Mouse (Mus musculus) limb, embryonic 11.5 days (tissue): ENCODE measurements around the gene Tmem263. TPM values are rescaled to one million over a fixed set of nuclear protein-coding genes. Genes with fewer than 3 reads are reported as not detected.

Source experiments
- ATAC-seq: fragments of 200-750 bp; cut with Nextera tagmentation; 2 replicates; pipeline ENCODE4 v1.8.0; 2017; ENCODE audit warnings: low read depth; ENCODE audit not compliant: insufficient number of reproducible peaks, low FRiP score, low TSS enrichment
- DNase-seq: peaks from one replicate; pipeline ENCODE4 v3.0.0-alpha.2; 2015; ENCODE audit warnings: low spot score
- H3K27ac ChIP-seq: fragments of 300-500 bp; sonication (generic); replicated peaks from 2 replicates; pipeline ENCODE4 v1.5.1; 2014; ENCODE audit warnings: low read depth, mild to moderate bottlenecking, low read length
- H3K27me3 ChIP-seq: fragments of 300-500 bp; sonication (generic); 2 replicates; pipeline ENCODE4 v1.6.1; 2014; ENCODE audit warnings: mild to moderate bottlenecking, low read length, mixed read lengths; ENCODE audit not compliant: control insufficient read depth, insufficient read depth
- H3K36me3 ChIP-seq: fragments of 300-500 bp; sonication (generic); 2 replicates; pipeline ENCODE4 v1.6.1; 2014; ENCODE audit warnings: mild to moderate bottlenecking, low read length, moderate library complexity, mixed read lengths; ENCODE audit not compliant: control insufficient read depth, insufficient read depth
- H3K4me1 ChIP-seq: fragments of 300-500 bp; sonication (generic); 2 replicates; pipeline ENCODE4 v1.6.1; 2014; ENCODE audit warnings: low read length, mixed read lengths; ENCODE audit not compliant: control insufficient read depth, insufficient read depth
- H3K4me2 ChIP-seq: fragments of 300-500 bp; sonication (generic); 2 replicates; pipeline ENCODE4 v1.6.1; 2014; ENCODE audit warnings: low read depth, mild to moderate bottlenecking, moderate library complexity; ENCODE audit not compliant: severe bottlenecking
- H3K4me3 ChIP-seq: fragments of 300-500 bp; sonication (generic); 2 replicates; pipeline ENCODE4 v1.5.1; 2014; ENCODE audit warnings: low read depth, low read length
- H3K9ac ChIP-seq: fragments of 300-500 bp; sonication (generic); 2 replicates; pipeline ENCODE4 v1.6.1; 2014; ENCODE audit warnings: mild to moderate bottlenecking, low read length
- H3K9me3 ChIP-seq: fragments of 300-500 bp; sonication (generic); 2 replicates; pipeline ENCODE4 v1.6.1; 2016; ENCODE audit warnings: low read length; ENCODE audit not compliant: control insufficient read depth
- WGBS: fragments of 180-500 bp; shearing (Covaris S2); extraction: QIAGEN DNeasy Blood & Tissue Kit; methylation state at CpG from one replicate; pipeline ENCODE4 v1.1.7; 2014; 5-methylcytosine and 5-hydroxymethylcytosine counted together
- polyA plus RNA-seq: library from polyadenylated mRNA; unstranded; fragments of >200 nt; fragmentation: Nextera tagmentation; extraction: Ambion mirVana; gene quantifications from 2 replicates; pipeline ENCODE4 v1.2.1, GENCODE M21; 2014

Tmem263 gene
- polyA plus RNA-seq = 81.7 and 90.6 TPM in 2 replicates

- peak within 1 kb of the TSS; percentile 65 for H3K27ac ChIP-seq
- DNase-seq = peak; percentile 95
- peak within 1 kb of the TSS; percentile 94 for H3K9ac ChIP-seq
- peak within 1 kb of the TSS; percentile 79 for H3K4me2 ChIP-seq
- H3K4me1 ChIP-seq = no peaks in the 10 kb centered on the region
- no peaks in the 10 kb centered on the region for H3K9me3 ChIP-seq
- peak within 1 kb of the TSS; percentile 86 for H3K4me3 ChIP-seq
- H3K36me3 ChIP-seq = no peaks in the 10 kb centered on the region
- peak; percentile 96 for ATAC-seq
- WGBS = under 1% methylated on average over 65 of the region's 96 CpGs
- H3K27me3 ChIP-seq = no peaks in the 10 kb centered on the region
Measured at GRCm38 (mm10) chr10:85102247-85103084, at the start of gene Tmem263, which contains the start of gene Fhl4. TSS of gene Tmem263 (plus strand) at chr10:85102627. TSS of gene Fhl4 (minus strand) at chr10:85102495.

GRCm38 (mm10) chr10:85054876-85055275, 47.6 kb upstream of the Tmem263 start:
- H3K27ac ChIP-seq = no peak overlapping the region
- no peaks in the 10 kb centered on the region for H3K4me1 ChIP-seq
- no peaks in the 10 kb centered on the region for H3K9me3 ChIP-seq
- ATAC-seq (no peak), DNase-seq (no peak)
- 82% methylated on average over 2 of the region's 2 CpGs for WGBS
- no peak overlapping the region for H3K4me2 ChIP-seq
- H3K36me3 ChIP-seq = no peaks in the 10 kb centered on the region
- H3K27me3 ChIP-seq = no peaks in the 10 kb centered on the region
- no peak overlapping the region for H3K4me3 ChIP-seq
- no peak overlapping the region for H3K9ac ChIP-seq

- H3K36me3 ChIP-seq = no peaks in the 10 kb centered on the region
- H3K9ac ChIP-seq = no peak overlapping the region
- no peak for ATAC-seq
- H3K4me2 ChIP-seq = no peak overlapping the region
- H3K4me1 ChIP-seq = no peaks in the 10 kb centered on the region
- H3K4me3 ChIP-seq = no peak overlapping the region
- no peak for DNase-seq
- no peak overlapping the region for H3K27ac ChIP-seq
- no peaks in the 10 kb centered on the region for H3K9me3 ChIP-seq
- H3K27me3 ChIP-seq = no peaks in the 10 kb centered on the region
- WGBS = 62% methylated on average over 4 of the region's 4 CpGs
Measured at GRCm38 (mm10) chr10:85071605-85072152, 30.7 kb upstream of the Tmem263 start.

- Histone ChIP-seq H3K9me3 (no peaks in the 10 kb centered on the region), H3K27me3 (no peaks in the 10 kb centered on the region), H3K4me1 (no peaks in the 10 kb centered on the region), H3K36me3 (no peaks in the 10 kb centered on the region), H3K9ac (peak overlapping the region; percentile 94), H3K4me3 (peak overlapping the region; percentile 86), H3K4me2 (peak overlapping the region; percentile 54), H3K27ac (peak overlapping the region; percentile 65)
- no peak for DNase-seq
- WGBS = 1% methylated on average over 10 of the region's 10 CpGs
- peak; percentile 14; the same call in 1 of the 2 replicates for ATAC-seq
Measured at GRCm38 (mm10) chr10:85101841-85102240, 586 bp upstream of the Tmem263 start.

- Histone ChIP-seq H3K4me2 (peak overlapping the region; percentile 79), H3K4me1 (no peaks in the 10 kb centered on the region), H3K27ac (peak overlapping the region; percentile 38; the same call in 1 of the 2 replicates), H3K9ac (peak overlapping the region; percentile 94), H3K36me3 (no peaks in the 10 kb centered on the region), H3K27me3 (no peaks in the 10 kb centered on the region), H3K4me3 (peak overlapping the region; percentile 86), H3K9me3 (no peaks in the 10 kb centered on the region)
- DNase-seq = peak; percentile 62
- WGBS = 0% methylated on average over 34 of the region's 34 CpGs
- 0 out of 2 replicates have a peak, but pooled peaks have one; percentile 22 for ATAC-seq
Measured at GRCm38 (mm10) chr10:85103085-85103885, 858 bp downstream of the Tmem263 start.

GRCm38 (mm10) chr10:85114409-85114808, 12.0 kb downstream of the Tmem263 start:
- Histone ChIP-seq H3K36me3 (peaks cover 5% of the 10 kb centered on the region; the same call in 1 of the 2 replicates), H3K4me2 (no peak overlapping the region), H3K9me3 (no peaks in the 10 kb centered on the region), H3K4me3 (no peak overlapping the region), H3K9ac (no peak overlapping the region), H3K27ac (no peak overlapping the region), H3K27me3 (no peaks in the 10 kb centered on the region), H3K4me1 (no peaks in the 10 kb centered on the region)
- 84% methylated on average over 4 of the region's 4 CpGs for WGBS
- ATAC-seq (no peak), DNase-seq (no peak)

GRCm38 (mm10) chr10:85125184-85125583, 22.8 kb downstream of the Tmem263 start:
- DNase-seq (no peak), ATAC-seq (no peak)
- no peaks in the 10 kb centered on the region for H3K27me3 ChIP-seq
- H3K4me1 ChIP-seq = peaks cover 4% of the 10 kb centered on the region; the same call in 1 of the 2 replicates
- no peak overlapping the region for H3K4me3 ChIP-seq
- 88% methylated on average over 13 of the region's 13 CpGs for WGBS
- H3K36me3 ChIP-seq = peaks cover 4% of the 10 kb centered on the region; the same call in 1 of the 2 replicates
- no peak overlapping the region for H3K27ac ChIP-seq
- H3K9ac ChIP-seq = no peak overlapping the region
- no peaks in the 10 kb centered on the region for H3K9me3 ChIP-seq
- no peak overlapping the region for H3K4me2 ChIP-seq
